Mouse (Mus musculus): ENCODE data around the gene Pde4b.

The Pde4b gene

GRCm38 (mm10) chr4:102621120-102621519, 533.8 kb downstream of the Pde4b start:
- Histone ChIP-seq H3K4me1 (replicated peaks; ENCODE audit: low read depth, low read length) (no peaks in the 10 kb centered on the region), H3K36me3 (ENCODE audit: insufficient read depth, low read length) (no peaks in the 10 kb centered on the region), H3K27me3 (ENCODE audit: insufficient read depth, low read length) (no peaks in the 10 kb centered on the region), H3K9me3 (ENCODE audit: low read length) (peaks cover 13% of the 10 kb centered on the region), H3K4me3 (replicated peaks; ENCODE audit: low read length) (no peak overlapping the region)
- no peak for TF ChIP-seq POU5F1 (IDR thresholded peaks at IDR 0.05; ENCODE audit: borderline replicate concordance, low read length)

- H3K9me3 ChIP-seq (ENCODE audit: low read length), result peaks cover 13% of the 10 kb centered on the region
- H3K4me3 ChIP-seq (replicated peaks; ENCODE audit: low read length), result no peak overlapping the region
- no peaks in the 10 kb centered on the region for H3K27me3 ChIP-seq (ENCODE audit: insufficient read depth, low read length)
- H3K36me3 ChIP-seq (ENCODE audit: insufficient read depth, low read length), result no peaks in the 10 kb centered on the region
- no peaks in the 10 kb centered on the region for H3K4me1 ChIP-seq (replicated peaks; ENCODE audit: low read depth, low read length)
- TF ChIP-seq POU5F1 (IDR thresholded peaks at IDR 0.05; ENCODE audit: borderline replicate concordance, low read length) (no peak), CTCF (conservative IDR thresholded peaks at IDR 0.05; ENCODE audit: low read length) (no peak), NANOG (IDR thresholded peaks at IDR 0.05; ENCODE audit: borderline replicate concordance, low read length) (no peak)
Measured at GRCm38 (mm10) chr4:102622977-102623376, 535.6 kb downstream of the Pde4b start.

- Histone ChIP-seq H3K4me1 (replicated peaks; ENCODE audit: low read depth, low read length) (no peaks in the 10 kb centered on the region), H3K9me3 (ENCODE audit: low read length) (peaks cover 13% of the 10 kb centered on the region), H3K27me3 (ENCODE audit: insufficient read depth, low read length) (no peaks in the 10 kb centered on the region), H3K4me3 (replicated peaks; ENCODE audit: low read length) (no peak overlapping the region), H3K36me3 (ENCODE audit: insufficient read depth, low read length) (no peaks in the 10 kb centered on the region)
- TF ChIP-seq NANOG (IDR thresholded peaks at IDR 0.05; ENCODE audit: borderline replicate concordance, low read length), result no peak
- no peak for TF ChIP-seq POU5F1 (IDR thresholded peaks at IDR 0.05; ENCODE audit: borderline replicate concordance, low read length)
- no peak for TF ChIP-seq CTCF (conservative IDR thresholded peaks at IDR 0.05; ENCODE audit: low read length)
Measured at GRCm38 (mm10) chr4:102623789-102624611, 536.7 kb downstream of the Pde4b start.

DNA sequence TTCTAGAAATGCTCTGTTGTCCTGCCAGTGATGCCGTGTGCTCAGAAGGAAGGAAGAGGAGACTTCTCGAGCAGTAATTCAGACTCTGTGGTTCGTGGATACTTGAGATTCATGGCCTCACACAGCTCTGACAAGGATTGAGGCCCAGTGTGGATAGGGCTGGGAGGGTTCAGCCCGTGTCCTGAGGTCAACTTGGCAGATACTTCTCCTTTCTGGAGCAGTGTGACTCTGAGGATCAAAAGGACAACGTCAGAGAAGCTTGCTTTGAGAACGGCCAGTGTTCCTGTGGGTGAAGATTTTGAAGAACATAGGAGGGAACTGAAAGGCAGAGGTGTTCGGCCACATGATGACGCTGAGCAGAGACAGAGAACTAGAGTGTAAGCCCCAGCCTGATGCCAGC, 537.6 kb downstream of the Pde4b start:
- H3K27me3 ChIP-seq (ENCODE audit: insufficient read depth, low read length), result no peaks in the 10 kb centered on the region
- no peak for TF ChIP-seq NANOG (IDR thresholded peaks at IDR 0.05; ENCODE audit: borderline replicate concordance, low read length)
- peaks cover 13% of the 10 kb centered on the region for H3K9me3 ChIP-seq (ENCODE audit: low read length)
- H3K36me3 ChIP-seq (ENCODE audit: insufficient read depth, low read length), result no peaks in the 10 kb centered on the region
- no peaks in the 10 kb centered on the region for H3K4me1 ChIP-seq (replicated peaks; ENCODE audit: low read depth, low read length)
- H3K4me3 ChIP-seq (replicated peaks; ENCODE audit: low read length), result no peak overlapping the region

DNA sequence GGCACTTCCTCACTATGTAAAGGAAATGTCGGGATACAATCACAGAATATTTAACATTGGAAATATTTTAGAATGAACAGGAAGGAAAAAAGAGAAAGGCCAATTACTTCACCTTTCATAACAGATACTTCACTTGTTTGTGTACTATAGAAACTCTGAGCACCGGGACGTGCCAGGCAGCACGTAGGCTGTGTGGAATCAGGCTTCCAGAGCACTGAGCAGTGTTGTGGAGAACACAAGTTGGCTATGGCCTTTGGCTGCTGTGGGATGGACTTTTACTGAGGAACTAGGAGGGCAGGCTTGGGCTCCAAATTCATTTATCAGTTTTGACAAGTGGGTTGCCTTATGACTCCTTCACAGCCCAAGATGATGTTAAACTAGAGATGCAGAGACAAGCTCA, 540.5 kb downstream of the Pde4b start:
- Histone ChIP-seq H3K4me3 (replicated peaks; ENCODE audit: low read length) (no peak overlapping the region), H3K4me1 (replicated peaks; ENCODE audit: low read depth, low read length) (no peaks in the 10 kb centered on the region), H3K36me3 (ENCODE audit: insufficient read depth, low read length) (no peaks in the 10 kb centered on the region), H3K27me3 (ENCODE audit: insufficient read depth, low read length) (no peaks in the 10 kb centered on the region), H3K9me3 (ENCODE audit: low read length) (peaks cover 13% of the 10 kb centered on the region)
- TF ChIP-seq CTCF (conservative IDR thresholded peaks at IDR 0.05; ENCODE audit: low read length) (no peak), NANOG (IDR thresholded peaks at IDR 0.05; ENCODE audit: borderline replicate concordance, low read length) (no peak), POU5F1 (IDR thresholded peaks at IDR 0.05; ENCODE audit: borderline replicate concordance, low read length) (no peak)

DNA sequence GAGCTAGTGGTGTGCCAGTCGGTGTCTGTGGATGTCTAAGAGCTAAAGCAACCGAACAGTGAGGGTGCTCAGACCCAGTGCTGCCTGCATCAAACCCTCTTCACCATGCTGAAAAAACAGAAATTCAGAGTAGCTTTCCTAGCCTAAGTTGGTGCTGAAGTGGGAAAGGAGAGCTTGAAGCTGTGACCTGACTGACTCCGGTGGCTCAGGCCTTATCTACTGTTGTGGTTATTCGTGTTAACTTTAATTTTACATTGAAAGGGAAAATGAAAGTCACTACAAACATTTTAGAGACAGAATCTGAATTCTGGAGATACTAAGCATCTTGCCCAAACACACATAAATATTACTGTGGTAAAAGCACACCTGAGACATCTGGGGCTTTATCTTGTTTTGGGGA, 542.3 kb downstream of the Pde4b start:
- Histone ChIP-seq H3K9me3 (ENCODE audit: low read length) (peaks cover 11% of the 10 kb centered on the region), H3K27me3 (ENCODE audit: insufficient read depth, low read length) (no peaks in the 10 kb centered on the region), H3K36me3 (ENCODE audit: insufficient read depth, low read length) (no peaks in the 10 kb centered on the region), H3K4me3 (replicated peaks; ENCODE audit: low read length) (no peak overlapping the region), H3K4me1 (replicated peaks; ENCODE audit: low read depth, low read length) (no peaks in the 10 kb centered on the region)
- TF ChIP-seq CTCF (conservative IDR thresholded peaks at IDR 0.05; ENCODE audit: low read length) (no peak), POU5F1 (IDR thresholded peaks at IDR 0.05; ENCODE audit: borderline replicate concordance, low read length) (no peak), NANOG (IDR thresholded peaks at IDR 0.05; ENCODE audit: borderline replicate concordance, low read length) (no peak)

GRCm38 (mm10) chr4:102630261-102630660, 542.9 kb downstream of the Pde4b start:
- Histone ChIP-seq H3K4me1 (replicated peaks; ENCODE audit: low read depth, low read length) (no peaks in the 10 kb centered on the region), H3K27me3 (ENCODE audit: insufficient read depth, low read length) (no peaks in the 10 kb centered on the region), H3K9me3 (ENCODE audit: low read length) (peaks cover 5% of the 10 kb centered on the region), H3K4me3 (replicated peaks; ENCODE audit: low read length) (no peak overlapping the region), H3K36me3 (ENCODE audit: insufficient read depth, low read length) (no peaks in the 10 kb centered on the region)
- TF ChIP-seq NANOG (IDR thresholded peaks at IDR 0.05; ENCODE audit: borderline replicate concordance, low read length), result no peak
- TF ChIP-seq POU5F1 (IDR thresholded peaks at IDR 0.05; ENCODE audit: borderline replicate concordance, low read length), result no peak
- no peak for TF ChIP-seq CTCF (conservative IDR thresholded peaks at IDR 0.05; ENCODE audit: low read length)

GRCm38 (mm10) chr4:102631624-102632023, 544.3 kb downstream of the Pde4b start:
- H3K36me3 ChIP-seq (ENCODE audit: insufficient read depth, low read length), result no peaks in the 10 kb centered on the region
- TF ChIP-seq NANOG (IDR thresholded peaks at IDR 0.05; ENCODE audit: borderline replicate concordance, low read length) (no peak), POU5F1 (IDR thresholded peaks at IDR 0.05; ENCODE audit: borderline replicate concordance, low read length) (no peak), CTCF (conservative IDR thresholded peaks at IDR 0.05; ENCODE audit: low read length) (no peak)
- H3K4me3 ChIP-seq (replicated peaks; ENCODE audit: low read length), result no peak overlapping the region
- no peaks in the 10 kb centered on the region for H3K4me1 ChIP-seq (replicated peaks; ENCODE audit: low read depth, low read length)
- no peaks in the 10 kb centered on the region; the same call in 1 of the 2 replicates for H3K9me3 ChIP-seq (ENCODE audit: low read length)
- H3K27me3 ChIP-seq (ENCODE audit: insufficient read depth, low read length), result no peaks in the 10 kb centered on the region

GRCm38 (mm10) chr4:102633241-102633640, 545.9 kb downstream of the Pde4b start:
- no peaks in the 10 kb centered on the region for H3K27me3 ChIP-seq (ENCODE audit: insufficient read depth, low read length)
- no peaks in the 10 kb centered on the region for H3K36me3 ChIP-seq (ENCODE audit: insufficient read depth, low read length)
- H3K4me1 ChIP-seq (replicated peaks; ENCODE audit: low read depth, low read length), result no peaks in the 10 kb centered on the region
- H3K9me3 ChIP-seq (ENCODE audit: low read length), result no peaks in the 10 kb centered on the region; the same call in 1 of the 2 replicates
- TF ChIP-seq CTCF (conservative IDR thresholded peaks at IDR 0.05; ENCODE audit: low read length) (no peak), NANOG (IDR thresholded peaks at IDR 0.05; ENCODE audit: borderline replicate concordance, low read length) (no peak), POU5F1 (IDR thresholded peaks at IDR 0.05; ENCODE audit: borderline replicate concordance, low read length) (no peak)
- no peak overlapping the region for H3K4me3 ChIP-seq (replicated peaks; ENCODE audit: low read length)
